Mouse (Mus musculus) stomach, postnatal 0 days (tissue): ENCODE results near the gene Kcnip4.

ENCODE experiments used
- CTCF ChIP-seq: IDR thresholded peaks from 2 replicates; pipeline ENCODE4 v1.5.1; 2016; ENCODE audit warnings: antibody characterized with exemption, low read depth, mild to moderate bottlenecking, moderate library complexity
- EP300 ChIP-seq: optimal IDR thresholded peaks from 2 replicates; pipeline ENCODE3; 2016; ENCODE audit warnings: antibody characterized with exemption

- TF ChIP-seq CTCF (peak; percentile 76), EP300 (no peak)
Observed at GRCm38 (mm10) chr5:49370543-49371076, 154.1 kb downstream of the Kcnip4 start.
